Mouse (Mus musculus): ENCODE measurements around the gene Lysmd4. TPM values are rescaled to one million over a fixed set of nuclear protein-coding genes. Genes with fewer than 3 reads are reported as not detected.
"Not testable (repeated sequence)": the region's sequence is repeated elsewhere in the genome, so short reads cannot be mapped to it uniquely, and the experiment has no call there.

Gene Lysmd4
- polyA plus RNA-seq, 1 experiment from 2014 or later, result 26.1 TPM

- peaks cover 53% of the 10 kb centered on the region for H3K36me3 ChIP-seq
- 80% methylated on average over 8 of the region's 8 CpGs for WGBS
- no peak for ATAC-seq (ENCODE audit: low FRiP score, low read depth)
Measured at GRCm38 (mm10) chr7:67234797-67235196, 12.5 kb downstream of the Lysmd4 start.

GRCm38 (mm10) chr7:67236351-67236750, 14.0 kb downstream of the Lysmd4 start:
- WGBS, result 92% methylated on average over 2 of the region's 2 CpGs
- no peaks in the 10 kb centered on the region for H3K4me1 ChIP-seq
- no peak overlapping the region for H3K4me2 ChIP-seq (replicated peaks)
- no peak overlapping the region for H3K9ac ChIP-seq
- H3K36me3 ChIP-seq, result peaks cover 53% of the 10 kb centered on the region
- no peaks in the 10 kb centered on the region for H3K9me3 ChIP-seq
- no peaks in the 10 kb centered on the region for H3K27me3 ChIP-seq (replicated peaks)
- H3K27ac ChIP-seq, result no peak overlapping the region
- H3K4me3 ChIP-seq, result no peak overlapping the region
- no peak for ATAC-seq (ENCODE audit: low FRiP score, low read depth)

More at GRCm38 (mm10) chr7:67234797-67235196, 12.5 kb downstream of the Lysmd4 start:
- Histone ChIP-seq H3K9ac (no peak overlapping the region), H3K4me2 (replicated peaks) (no peak overlapping the region), H3K4me3 (no peak overlapping the region), H3K27ac (no peak overlapping the region), H3K27me3 (replicated peaks) (no peaks in the 10 kb centered on the region), H3K9me3 (no peaks in the 10 kb centered on the region), H3K4me1 (no peaks in the 10 kb centered on the region)

DNA sequence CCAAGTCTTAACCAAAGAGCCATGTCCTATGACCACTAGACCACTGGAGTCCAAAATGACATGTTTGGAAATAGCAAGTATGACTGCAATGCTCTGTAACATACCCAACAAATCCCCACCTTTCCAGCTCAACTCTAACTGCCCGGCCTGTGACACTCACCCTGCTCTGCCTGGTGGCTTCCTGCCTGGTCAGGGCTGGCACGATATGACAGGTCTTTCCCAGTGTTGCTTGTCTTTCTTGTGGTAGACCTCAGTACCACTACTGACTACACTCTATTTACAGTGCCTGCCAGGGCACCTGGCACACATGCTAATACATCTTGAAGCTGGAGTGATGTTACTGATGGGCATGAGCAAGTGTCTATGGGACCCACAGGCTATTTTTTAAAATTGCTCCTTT, 15.4 kb downstream of the Lysmd4 start:
- H3K4me3 ChIP-seq, result no peak overlapping the region

DNA sequence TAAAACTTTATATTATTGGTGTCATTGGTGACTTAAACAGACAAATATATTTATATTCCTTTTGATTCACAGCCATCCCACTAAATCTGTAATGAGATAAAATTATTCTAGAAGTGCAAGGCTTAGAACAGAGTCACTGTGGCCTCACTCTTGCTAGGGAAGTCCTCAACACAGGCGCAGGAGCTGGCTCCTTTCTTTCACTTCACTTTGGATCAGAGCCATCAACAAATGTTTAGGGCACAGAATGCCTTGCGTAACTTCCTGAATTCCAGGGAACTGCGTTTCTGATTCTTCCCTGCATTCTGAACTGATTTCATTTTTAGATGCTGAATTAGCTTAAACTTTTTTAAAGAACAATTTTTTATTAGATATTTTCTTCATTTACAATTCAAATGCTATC, 19.6 kb downstream of the Lysmd4 start:
- 91% methylated on average over 3 of the region's 3 CpGs for WGBS
- Histone ChIP-seq H3K36me3 (peaks cover 17% of the 10 kb centered on the region), H3K27me3 (replicated peaks) (no peaks in the 10 kb centered on the region), H3K4me2 (replicated peaks) (no peak overlapping the region), H3K27ac (no peak overlapping the region), H3K9ac (no peak overlapping the region), H3K9me3 (no peaks in the 10 kb centered on the region), H3K4me3 (no peak overlapping the region), H3K4me1 (no peaks in the 10 kb centered on the region)
- ATAC-seq (ENCODE audit: low FRiP score, low read depth), result no peak

More for the DNA sequence above, 15.4 kb downstream of the Lysmd4 start:
- Histone ChIP-seq H3K27ac (no peak overlapping the region), H3K4me2 (replicated peaks) (no peak overlapping the region), H3K4me1 (no peaks in the 10 kb centered on the region), H3K27me3 (replicated peaks) (no peaks in the 10 kb centered on the region), H3K36me3 (peaks cover 42% of the 10 kb centered on the region), H3K9ac (no peak overlapping the region), H3K9me3 (no peaks in the 10 kb centered on the region)
- 86% methylated on average over 2 of the region's 2 CpGs for WGBS
- ATAC-seq (ENCODE audit: low FRiP score, low read depth), result no peak

DNA sequence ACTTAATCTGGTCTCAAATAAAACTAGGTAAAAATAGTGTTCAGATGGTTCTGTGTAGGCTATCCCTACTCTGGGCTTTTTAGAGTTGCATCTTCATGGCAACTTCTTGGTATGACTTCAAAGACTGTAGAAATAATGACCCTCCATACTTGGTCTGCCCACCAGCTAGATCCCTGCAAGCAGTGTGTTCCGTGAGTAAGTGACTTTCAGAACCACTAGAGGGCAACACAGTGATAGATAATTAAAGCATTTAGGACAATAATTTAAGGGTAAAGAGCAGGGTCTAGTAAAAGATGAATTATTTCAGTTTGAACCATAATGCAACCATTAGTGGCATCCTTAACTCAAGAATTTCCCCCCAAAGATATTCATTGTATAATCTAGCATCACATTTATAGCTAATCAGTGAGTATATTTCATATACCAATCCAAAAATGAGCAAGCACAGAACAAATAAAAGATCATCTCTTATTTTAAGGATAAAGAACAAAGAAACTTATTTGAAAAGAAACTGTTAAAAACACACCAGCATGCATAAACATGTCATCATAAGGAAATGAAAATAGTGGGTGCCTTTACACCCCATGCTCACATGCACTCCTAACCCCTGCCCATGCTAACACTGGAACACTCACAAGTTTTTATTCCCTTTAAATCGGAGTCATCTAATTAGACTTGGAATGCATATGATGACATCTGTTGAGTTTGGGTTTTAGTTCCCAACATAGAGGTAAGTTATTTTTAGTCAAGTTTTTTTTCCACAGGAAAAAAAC, 21.0 kb downstream of the Lysmd4 start:
- Histone ChIP-seq H3K4me1 (no peaks in the 10 kb centered on the region), H3K9me3 (no peaks in the 10 kb centered on the region), H3K4me3 (no peak overlapping the region), H3K27me3 (replicated peaks) (no peaks in the 10 kb centered on the region), H3K9ac (no peak overlapping the region), H3K27ac (no peak overlapping the region), H3K4me2 (replicated peaks) (no peak overlapping the region), H3K36me3 (peaks cover 17% of the 10 kb centered on the region)
- no peak for ATAC-seq (ENCODE audit: low FRiP score, low read depth)
- 62% methylated on average over 2 of the region's 2 CpGs for WGBS

DNA sequence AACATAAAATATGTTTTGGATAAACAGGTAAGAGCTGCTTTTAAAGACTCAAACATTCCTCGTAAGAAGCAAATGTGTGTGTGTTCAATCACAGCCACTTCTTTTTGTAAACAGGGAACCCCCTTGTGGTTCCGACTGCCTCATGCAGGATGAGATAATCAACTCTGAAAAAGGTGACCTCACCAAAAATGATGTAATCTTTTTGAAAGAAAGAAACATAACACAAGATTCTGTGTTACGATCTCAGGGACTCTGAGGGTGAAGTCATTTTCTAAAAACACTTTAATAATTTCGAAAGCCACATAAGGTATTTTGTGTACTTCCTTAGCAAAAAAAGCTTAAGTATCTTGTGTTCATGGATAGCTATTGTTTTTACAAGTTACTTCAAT, 21.5 kb downstream of the Lysmd4 start:
- no peak overlapping the region for H3K9ac ChIP-seq
- ATAC-seq (ENCODE audit: low FRiP score, low read depth), result no peak
- WGBS, result 83% methylated on average over 4 of the region's 4 CpGs
- no peak overlapping the region for H3K4me3 ChIP-seq
- no peak overlapping the region for H3K27ac ChIP-seq
- no peak overlapping the region for H3K4me2 ChIP-seq (replicated peaks)
- no peaks in the 10 kb centered on the region for H3K27me3 ChIP-seq (replicated peaks)
- H3K9me3 ChIP-seq, result no peaks in the 10 kb centered on the region
- H3K4me1 ChIP-seq, result no peaks in the 10 kb centered on the region
- H3K36me3 ChIP-seq, result peaks cover 13% of the 10 kb centered on the region

DNA sequence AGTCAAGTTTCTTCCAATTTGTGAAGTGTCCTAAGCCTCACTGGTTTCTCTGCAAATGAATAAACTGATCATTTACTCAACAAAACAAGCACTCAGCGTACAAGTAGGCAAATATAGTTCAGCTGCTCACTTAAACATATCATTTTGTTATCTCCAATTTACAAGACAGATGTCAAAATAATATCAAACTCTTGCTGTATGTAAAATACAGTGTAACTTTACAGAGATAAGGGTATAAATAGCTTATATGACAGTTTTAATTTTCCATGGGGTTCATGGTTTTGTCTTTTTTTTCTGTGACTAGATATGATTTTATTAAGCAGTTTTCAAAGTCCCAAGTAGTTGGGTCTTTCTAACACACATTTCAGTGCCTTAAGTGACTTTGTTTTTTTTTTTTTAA, 22.9 kb downstream of the Lysmd4 start:
- no peak for ATAC-seq (ENCODE audit: low FRiP score, low read depth)
- WGBS, result 90% methylated on average over 1 of the region's 1 CpGs

GRCm38 (mm10) chr7:67246067-67246466, 23.7 kb downstream of the Lysmd4 start:
- Histone ChIP-seq H3K4me2 (replicated peaks) (no peak overlapping the region), H3K4me1 (no peaks in the 10 kb centered on the region), H3K27ac (no peak overlapping the region), H3K4me3 (no peak overlapping the region), H3K36me3 (peaks cover 7% of the 10 kb centered on the region; the same call in 1 of the 2 replicates), H3K9me3 (no peaks in the 10 kb centered on the region), H3K27me3 (replicated peaks) (no peaks in the 10 kb centered on the region), H3K9ac (no peak overlapping the region)
- 82% methylated on average over 2 of the region's 2 CpGs for WGBS
- ATAC-seq (ENCODE audit: low FRiP score, low read depth), result no peak

More for the DNA sequence above, 22.9 kb downstream of the Lysmd4 start:
- Histone ChIP-seq H3K27ac (no peak overlapping the region), H3K9me3 (no peaks in the 10 kb centered on the region), H3K9ac (no peak overlapping the region), H3K27me3 (replicated peaks) (no peaks in the 10 kb centered on the region), H3K36me3 (peaks cover 7% of the 10 kb centered on the region; the same call in 1 of the 2 replicates), H3K4me1 (no peaks in the 10 kb centered on the region), H3K4me2 (replicated peaks) (no peak overlapping the region), H3K4me3 (no peak overlapping the region)

GRCm38 (mm10) chr7:67259828-67260563, 37.7 kb downstream of the Lysmd4 start:
- no peak for ATAC-seq (ENCODE audit: low FRiP score, low read depth)
- Histone ChIP-seq H3K36me3 (peaks cover 21% of the 10 kb centered on the region), H3K4me2 (replicated peaks) (no peak overlapping the region), H3K4me3 (no peak overlapping the region), H3K4me1 (no peaks in the 10 kb centered on the region), H3K9ac (no peak overlapping the region), H3K27me3 (replicated peaks) (no peaks in the 10 kb centered on the region), H3K9me3 (no peaks in the 10 kb centered on the region), H3K27ac (no peak overlapping the region)
- WGBS, result 81% methylated on average over 4 of the region's 4 CpGs

DNA sequence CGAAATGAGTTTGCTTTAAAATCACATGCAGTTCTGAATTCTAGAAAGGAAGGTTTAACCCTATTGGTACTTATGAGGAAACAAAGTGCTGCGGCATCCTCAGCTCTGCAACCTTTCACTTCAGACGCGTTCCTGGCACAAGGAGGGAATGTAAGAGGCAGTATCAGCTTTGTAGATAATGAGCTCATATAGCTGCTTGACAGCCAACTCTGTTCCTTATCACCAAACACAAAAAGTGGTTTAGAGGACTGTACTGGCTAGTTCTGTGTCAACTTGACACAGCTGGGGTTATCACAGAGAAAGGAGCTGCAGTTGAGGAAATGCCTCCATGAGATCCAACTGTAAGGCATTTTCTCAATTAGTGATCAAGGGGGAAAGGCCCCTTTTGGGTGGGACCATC, 48.1 kb downstream of the Lysmd4 start:
- H3K4me3 ChIP-seq; H3K9ac ChIP-seq; H3K9me3 ChIP-seq; H3K27ac ChIP-seq; ATAC-seq (ENCODE audit: low FRiP score, low read depth); H3K4me1 ChIP-seq; H3K4me2 ChIP-seq (replicated peaks); H3K36me3 ChIP-seq; H3K27me3 ChIP-seq (replicated peaks): not testable (repeated sequence)
- 90% methylated on average over 4 of the region's 4 CpGs for WGBS

DNA sequence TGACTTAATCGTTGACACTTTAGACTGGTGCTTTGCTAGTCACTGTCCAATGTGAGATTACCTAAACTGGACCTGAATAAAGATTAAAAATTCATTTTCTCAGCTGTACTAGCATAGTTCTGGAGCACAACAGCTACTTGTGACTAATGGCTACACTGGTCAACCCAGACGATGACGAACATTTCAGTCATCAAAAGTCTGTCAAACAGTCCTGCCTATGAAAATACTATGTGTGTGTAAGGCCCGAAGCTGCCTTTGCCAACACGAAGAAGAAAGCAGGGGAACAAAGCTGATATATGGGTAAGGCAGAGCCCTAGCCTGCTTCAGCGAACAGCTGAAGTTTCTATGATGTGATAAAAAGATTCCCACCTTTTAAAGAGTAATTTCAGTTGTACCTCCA, 61.2 kb downstream of the Lysmd4 start:
- H3K9ac ChIP-seq, result no peak overlapping the region
- H3K4me1 ChIP-seq, result no peaks in the 10 kb centered on the region
- H3K4me3 ChIP-seq, result no peak overlapping the region
- H3K27me3 ChIP-seq (replicated peaks), result no peaks in the 10 kb centered on the region
- no peaks in the 10 kb centered on the region for H3K9me3 ChIP-seq
- H3K27ac ChIP-seq, result no peak overlapping the region
- ATAC-seq (ENCODE audit: low FRiP score, low read depth), result no peak
- 93% methylated on average over 6 of the region's 6 CpGs for WGBS
- H3K4me2 ChIP-seq (replicated peaks), result no peak overlapping the region
- no peaks in the 10 kb centered on the region for H3K36me3 ChIP-seq

DNA sequence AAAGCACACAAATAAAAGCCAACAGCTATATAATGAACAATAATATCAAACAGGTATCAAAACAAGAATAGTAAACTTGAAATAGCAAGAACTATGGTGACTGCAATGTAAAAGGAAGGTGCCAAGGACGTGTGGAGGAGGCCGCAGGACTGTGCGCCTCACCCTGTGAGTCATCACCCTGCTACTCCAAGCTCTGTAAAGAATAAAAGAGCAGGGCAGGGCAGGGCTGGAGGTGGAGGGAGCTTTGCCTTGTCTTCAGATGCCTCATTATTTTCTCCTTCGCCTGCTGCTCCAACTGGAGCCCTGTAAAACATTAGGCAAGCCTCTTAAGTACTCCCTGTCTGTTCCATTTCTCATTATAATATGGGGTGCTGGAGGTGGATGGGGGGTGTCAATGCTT, 65.1 kb downstream of the Lysmd4 start:
- H3K27ac ChIP-seq, result no peak overlapping the region
- H3K4me3 ChIP-seq, result no peak overlapping the region
- no peaks in the 10 kb centered on the region for H3K36me3 ChIP-seq
- no peak overlapping the region for H3K4me2 ChIP-seq (replicated peaks)
- no peak overlapping the region for H3K9ac ChIP-seq
- no peak for ATAC-seq (ENCODE audit: low FRiP score, low read depth)
- no peaks in the 10 kb centered on the region for H3K9me3 ChIP-seq
- no peaks in the 10 kb centered on the region for H3K4me1 ChIP-seq
- no peaks in the 10 kb centered on the region for H3K27me3 ChIP-seq (replicated peaks)
- 89% methylated on average over 4 of the region's 4 CpGs for WGBS
